Mouse (Mus musculus): ENCODE data around the gene Sfswap.
A peak's percentile ranks its signal among the peaks of the same experiment; 100 is the strongest.

The Sfswap gene

GRCm38 (mm10) chr5:129529571-129529970 is 28.6 kb downstream of the Sfswap start:
- no peak for DNase-seq (ENCODE audit: low spot score in 2 of 2)

GRCm38 (mm10) chr5:129533731-129534130 is 32.7 kb downstream of the Sfswap start:
- DNase-seq (ENCODE audit: low spot score in 2 of 2), result no peak

GRCm38 (mm10) chr5:129534500-129534899 is 33.5 kb downstream of the Sfswap start:
- DNase-seq (ENCODE audit: low spot score in 2 of 2), result no peak

GRCm38 (mm10) chr5:129535021-129535420 is 34.0 kb downstream of the Sfswap start:
- no peak for DNase-seq (ENCODE audit: low spot score in 2 of 2)

GRCm38 (mm10) chr5:129535431-129535830 is 34.4 kb downstream of the Sfswap start:
- DNase-seq (ENCODE audit: low spot score in 2 of 2), result no peak

GRCm38 (mm10) chr5:129538826-129539225 is 37.8 kb downstream of the Sfswap start:
- DNase-seq (ENCODE audit: low spot score in 2 of 2), result no peak

- no peak for DNase-seq (ENCODE audit: low spot score in 2 of 2)
These were observed 41.2 kb downstream of the Sfswap start for GRCm38 (mm10) chr5:129542236-129542635.

GRCm38 (mm10) chr5:129545787-129546186 is 44.8 kb downstream of the Sfswap start:
- DNase-seq (ENCODE audit: low spot score in 2 of 2), result no peak

- DNase-seq (ENCODE audit: low spot score in 2 of 2), result no peak
These were observed 48.7 kb downstream of the Sfswap start for GRCm38 (mm10) chr5:129549716-129550115.

GRCm38 (mm10) chr5:129550790-129551189 is 49.8 kb downstream of the Sfswap start:
- no peak for DNase-seq (ENCODE audit: low spot score in 2 of 2)

GRCm38 (mm10) chr5:129551991-129552390 is 51.0 kb downstream of the Sfswap start:
- no peak for DNase-seq (ENCODE audit: low spot score in 2 of 2)

GRCm38 (mm10) chr5:129553642-129554041 is 52.6 kb downstream of the Sfswap start:
- DNase-seq (ENCODE audit: low spot score in 2 of 2), result no peak

GRCm38 (mm10) chr5:129558591-129558990 is 57.6 kb downstream of the Sfswap start:
- no peak for DNase-seq (ENCODE audit: low spot score in 2 of 2)

- no peak for DNase-seq (ENCODE audit: low spot score in 2 of 2)
These were observed 58.3 kb downstream of the Sfswap start for GRCm38 (mm10) chr5:129559283-129559682.

GRCm38 (mm10) chr5:129562342-129562741 is 61.3 kb downstream of the Sfswap start:
- DNase-seq (ENCODE audit: low spot score in 2 of 2), result no peak

- DNase-seq (ENCODE audit: low spot score in 2 of 2), result no peak
These were observed 67.6 kb downstream of the Sfswap start for GRCm38 (mm10) chr5:129568596-129568995.

- no peak for DNase-seq (ENCODE audit: low spot score in 2 of 2)
These were observed 77.2 kb downstream of the Sfswap start for GRCm38 (mm10) chr5:129578201-129578600.

GRCm38 (mm10) chr5:129580046-129580445 is 79.0 kb downstream of the Sfswap start:
- no peak for DNase-seq (ENCODE audit: low spot score in 2 of 2)

- DNase-seq (ENCODE audit: low spot score in 2 of 2), result no peak
These were observed 79.6 kb downstream of the Sfswap start for GRCm38 (mm10) chr5:129580572-129580971.

GRCm38 (mm10) chr5:129581015-129581414 is 80.0 kb downstream of the Sfswap start:
- DNase-seq (ENCODE audit: low spot score in 2 of 2), result no peak

GRCm38 (mm10) chr5:129583331-129583730 is 82.3 kb downstream of the Sfswap start:
- DNase-seq (ENCODE audit: low spot score in 2 of 2), result no peak

- DNase-seq (ENCODE audit: low spot score in 2 of 2), result peak; percentile 78 to 89
These were observed 83.0 kb downstream of the Sfswap start, which contains the start of gene Mmp17 for GRCm38 (mm10) chr5:129583761-129584582. TSS of gene Mmp17 (plus strand) at chr5:129584169.

Data from spleen, postnatal 4 days (tissue).